Mouse (Mus musculus): ENCODE results near the gene Olfr325. TPM values are rescaled to one million over a fixed set of nuclear protein-coding genes. Genes with fewer than 3 reads are reported as not detected.
"Not testable (repeated sequence)": the region's sequence is repeated elsewhere in the genome, so short reads cannot be mapped to it uniquely, and the experiment has no call there.

Olfr325 gene
- not detected in 2 replicates for total RNA-seq (2014; rRNA removed)
- not detected in 2 replicates for polyA plus RNA-seq (2012; rRNA removed)

DNA sequence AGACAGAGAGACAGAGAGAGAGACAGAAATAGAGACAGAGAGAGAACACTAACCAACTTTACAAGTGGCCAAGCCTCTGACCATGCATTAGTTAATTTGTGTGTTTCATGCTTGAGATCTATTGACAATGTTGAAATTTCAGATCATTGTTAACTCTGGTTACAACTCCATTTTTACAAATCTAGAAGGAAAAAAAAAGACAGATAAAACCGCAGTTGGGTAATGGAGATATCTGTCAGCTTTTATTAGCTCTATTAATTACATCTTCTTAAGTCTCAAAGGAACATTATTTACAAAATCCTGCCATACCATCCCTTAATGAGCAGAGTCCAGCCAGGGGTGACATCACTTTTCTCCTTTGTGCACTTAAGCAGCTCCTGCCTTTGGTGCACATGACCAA, at the start of gene Olfr325:
TSS of gene Olfr325 (plus strand) at position 301 of the 400 bp plus-strand sequence.
- no peak within 1 kb of the TSS for H3K4me3 ChIP-seq (ENCODE audit: insufficient read depth, low read depth, low read length)
- no peak within 1 kb of the TSS for H3K27ac ChIP-seq (replicated peaks; ENCODE audit: insufficient read depth, low read depth, low read length)
- no peaks in the 10 kb centered on the region for H3K4me1 ChIP-seq (ENCODE audit: control insufficient read depth, insufficient read depth, low read length)
- no peaks in the 10 kb centered on the region for H3K27me3 ChIP-seq (ENCODE audit: control insufficient read depth, insufficient read depth, low read length)
- no peaks in the 10 kb centered on the region for H3K79me2 ChIP-seq (ENCODE audit: control insufficient read depth, insufficient read depth, low read length)
- no peak for DNase-seq (ENCODE audit: extremely low read depth, low read depth, low spot score)
- WGBS = 73% methylated on average over 1 of the region's 1 CpGs
- H3K9ac ChIP-seq (ENCODE audit: low read depth, low read length) = no peak within 1 kb of the TSS
- TF ChIP-seq POLR2A (IDR thresholded peaks at IDR 0.05; ENCODE audit: extremely low read depth, insufficient read depth, low read length) = no peak
- TF ChIP-seq CTCF (IDR thresholded peaks at IDR 0.05; ENCODE audit: low read depth, low read length) = no peak
- no peaks in the 10 kb centered on the region for H3K36me3 ChIP-seq (ENCODE audit: control insufficient read depth, insufficient read depth, low read length)

GRCm38 (mm10) chr11:58534736-58535135, 42.8 kb upstream of the Olfr325 start, which contains the start of gene Olfr330:
Gene Olfr330, minus strand, starts transcription at chr11:58534836.
- H3K79me2 ChIP-seq (ENCODE audit: control insufficient read depth, insufficient read depth, low read length); H3K27me3 ChIP-seq (ENCODE audit: control insufficient read depth, insufficient read depth, low read length); H3K4me3 ChIP-seq (ENCODE audit: insufficient read depth, low read depth, low read length); H3K27ac ChIP-seq (replicated peaks; ENCODE audit: insufficient read depth, low read depth, low read length); H3K36me3 ChIP-seq (ENCODE audit: control insufficient read depth, insufficient read depth, low read length); H3K9ac ChIP-seq (ENCODE audit: low read depth, low read length); H3K4me1 ChIP-seq (ENCODE audit: control insufficient read depth, insufficient read depth, low read length); DNase-seq (ENCODE audit: extremely low read depth, low read depth, low spot score): not testable (repeated sequence)

- Histone ChIP-seq H3K79me2 (ENCODE audit: control insufficient read depth, insufficient read depth, low read length) (no peaks in the 10 kb centered on the region), H3K27me3 (ENCODE audit: control insufficient read depth, insufficient read depth, low read length) (no peaks in the 10 kb centered on the region), H3K9ac (ENCODE audit: low read depth, low read length) (no peak within 1 kb of the TSS), H3K36me3 (ENCODE audit: control insufficient read depth, insufficient read depth, low read length) (no peaks in the 10 kb centered on the region), H3K4me3 (ENCODE audit: insufficient read depth, low read depth, low read length) (no peak within 1 kb of the TSS), H3K4me1 (ENCODE audit: control insufficient read depth, insufficient read depth, low read length) (peaks cover 3% of the 10 kb centered on the region; the same call in 1 of the 2 replicates), H3K27ac (replicated peaks; ENCODE audit: insufficient read depth, low read depth, low read length) (no peak within 1 kb of the TSS)
- 70% methylated on average over 5 of the region's 5 CpGs for WGBS
- TF ChIP-seq CTCF (IDR thresholded peaks at IDR 0.05; ENCODE audit: low read depth, low read length) = no peak
- no peak for TF ChIP-seq POLR2A (IDR thresholded peaks at IDR 0.05; ENCODE audit: extremely low read depth, insufficient read depth, low read length)
- peak; percentile 4 for DNase-seq (ENCODE audit: extremely low read depth, low read depth, low spot score)
These were observed 31.2 kb upstream of the Olfr325 start, which contains the start of gene Olfr329-ps for GRCm38 (mm10) chr11:58546322-58546721. Gene Olfr329-ps, minus strand, starts transcription at chr11:58546422.

DNA sequence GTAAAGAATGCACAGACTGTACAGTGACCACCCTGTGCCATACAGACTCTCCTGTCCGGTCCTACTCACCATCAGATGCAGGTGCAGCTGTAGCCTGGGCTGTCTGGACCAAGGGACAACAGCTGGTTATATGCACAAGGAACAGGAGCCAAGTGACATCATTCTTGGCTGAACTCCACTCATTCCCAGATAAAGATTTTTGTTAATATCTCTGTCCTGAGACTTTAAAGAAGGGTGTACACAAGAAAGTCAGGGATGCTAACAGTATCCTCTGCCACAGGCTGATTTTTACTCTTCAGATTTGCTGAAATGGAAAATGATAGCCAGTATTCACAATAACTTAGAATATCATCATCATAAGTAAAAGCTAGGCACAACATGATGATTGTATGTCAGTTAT, 22.0 kb upstream of the Olfr325 start, which contains the start of gene Olfr328:
TSS of gene Olfr328 (minus strand) at position 101 of the 400 bp plus-strand sequence.
- Histone ChIP-seq H3K4me1 (ENCODE audit: control insufficient read depth, insufficient read depth, low read length) (no peaks in the 10 kb centered on the region), H3K36me3 (ENCODE audit: control insufficient read depth, insufficient read depth, low read length) (no peaks in the 10 kb centered on the region), H3K27ac (replicated peaks; ENCODE audit: insufficient read depth, low read depth, low read length) (no peak within 1 kb of the TSS), H3K9ac (ENCODE audit: low read depth, low read length) (no peak within 1 kb of the TSS), H3K4me3 (ENCODE audit: insufficient read depth, low read depth, low read length) (no peak within 1 kb of the TSS), H3K27me3 (ENCODE audit: control insufficient read depth, insufficient read depth, low read length) (peaks cover 3% of the 10 kb centered on the region; the same call in 1 of the 2 replicates), H3K79me2 (ENCODE audit: control insufficient read depth, insufficient read depth, low read length) (no peaks in the 10 kb centered on the region)
- no peak for DNase-seq (ENCODE audit: extremely low read depth, low read depth, low spot score)
- TF ChIP-seq CTCF (IDR thresholded peaks at IDR 0.05; ENCODE audit: low read depth, low read length) (no peak), POLR2A (IDR thresholded peaks at IDR 0.05; ENCODE audit: extremely low read depth, insufficient read depth, low read length) (no peak)
- 71% methylated on average over 1 of the region's 1 CpGs for WGBS

- H3K4me3 ChIP-seq (ENCODE audit: insufficient read depth, low read depth, low read length) = no peak within 1 kb of the TSS
- no peaks in the 10 kb centered on the region for H3K36me3 ChIP-seq (ENCODE audit: control insufficient read depth, insufficient read depth, low read length)
- H3K27ac ChIP-seq (replicated peaks; ENCODE audit: insufficient read depth, low read depth, low read length) = no peak within 1 kb of the TSS
- TF ChIP-seq CTCF (IDR thresholded peaks at IDR 0.05; ENCODE audit: low read depth, low read length) (no peak), POLR2A (IDR thresholded peaks at IDR 0.05; ENCODE audit: extremely low read depth, insufficient read depth, low read length) (no peak)
- H3K27me3 ChIP-seq (ENCODE audit: control insufficient read depth, insufficient read depth, low read length) = no peaks in the 10 kb centered on the region
- no peak for DNase-seq (ENCODE audit: extremely low read depth, low read depth, low spot score)
- H3K79me2 ChIP-seq (ENCODE audit: control insufficient read depth, insufficient read depth, low read length) = no peaks in the 10 kb centered on the region
- 74% methylated on average over 5 of the region's 5 CpGs for WGBS
- no peaks in the 10 kb centered on the region for H3K4me1 ChIP-seq (ENCODE audit: control insufficient read depth, insufficient read depth, low read length)
- no peak within 1 kb of the TSS for H3K9ac ChIP-seq (ENCODE audit: low read depth, low read length)
These were observed 7.1 kb upstream of the Olfr325 start, which contains the start of gene Olfr224 for GRCm38 (mm10) chr11:58570405-58570804. Gene Olfr224, minus strand, starts transcription at chr11:58570553.

DNA sequence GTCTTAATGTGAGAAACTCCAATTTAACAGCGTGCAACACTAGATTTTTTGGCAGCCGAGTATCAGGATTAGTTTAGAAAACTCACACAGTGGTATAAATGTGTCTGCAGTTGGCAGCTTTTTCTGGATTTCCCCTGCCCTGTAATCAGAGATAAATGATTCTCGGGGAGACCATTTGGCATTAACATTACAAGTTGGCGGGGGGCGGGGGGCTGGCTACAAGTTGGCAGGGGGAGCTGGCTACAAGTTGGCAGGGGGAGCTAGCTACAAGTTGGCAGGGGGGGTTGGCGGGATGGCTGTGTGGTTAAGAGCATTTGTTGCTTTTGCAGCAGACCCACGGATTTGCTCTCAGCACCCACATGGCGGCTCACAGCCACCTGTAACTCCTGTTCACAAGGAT, 1.1 kb downstream of the Olfr325 start:
- TF ChIP-seq CTCF (IDR thresholded peaks at IDR 0.05; ENCODE audit: low read depth, low read length) = no peak
- TF ChIP-seq POLR2A (IDR thresholded peaks at IDR 0.05; ENCODE audit: extremely low read depth, insufficient read depth, low read length) = no peak
- 75% methylated on average over 8 of the region's 8 CpGs for WGBS
- H3K36me3 ChIP-seq (ENCODE audit: control insufficient read depth, insufficient read depth, low read length) = no peaks in the 10 kb centered on the region
- H3K79me2 ChIP-seq (ENCODE audit: control insufficient read depth, insufficient read depth, low read length) = no peaks in the 10 kb centered on the region
- no peaks in the 10 kb centered on the region for H3K27me3 ChIP-seq (ENCODE audit: control insufficient read depth, insufficient read depth, low read length)
- H3K4me1 ChIP-seq (ENCODE audit: control insufficient read depth, insufficient read depth, low read length) = no peaks in the 10 kb centered on the region
- H3K9ac ChIP-seq (ENCODE audit: low read depth, low read length) = no peak overlapping the region
- DNase-seq (ENCODE audit: extremely low read depth, low read depth, low spot score) = no peak
- H3K4me3 ChIP-seq (ENCODE audit: insufficient read depth, low read depth, low read length) = no peak overlapping the region
- no peak overlapping the region for H3K27ac ChIP-seq (replicated peaks; ENCODE audit: insufficient read depth, low read depth, low read length)
